Mouse (Mus musculus) hindbrain, embryonic 11.5 days (tissue): ENCODE results near the gene Clk3. TPM values are rescaled to one million over a fixed set of nuclear protein-coding genes. Genes with fewer than 3 reads are reported as not detected.

ENCODE experiments used
- ATAC-seq: fragments of 200-750 bp; cut with Nextera tagmentation; 2 replicates; pipeline ENCODE4 v1.8.0; 2017; ENCODE audit warnings: mild to moderate bottlenecking, moderate TSS enrichment, moderate library complexity; ENCODE audit not compliant: low FRiP score
- DNase-seq: peaks from one replicate; pipeline ENCODE4 v3.0.0-alpha.2; 2015; ENCODE audit warnings: low spot score
- H3K27ac ChIP-seq: fragments of 300-500 bp; sonication (generic); 2 replicates; pipeline ENCODE4 v1.5.1; 2014; ENCODE audit warnings: mild to moderate bottlenecking, low read depth, low read length
- H3K27me3 ChIP-seq: fragments of 300-500 bp; sonication (generic); 2 replicates; pipeline ENCODE4 v1.6.1; 2014; ENCODE audit warnings: mild to moderate bottlenecking, low read length, moderate library complexity, mixed read lengths; ENCODE audit not compliant: control insufficient read depth, insufficient read depth
- H3K36me3 ChIP-seq: fragments of 300-500 bp; sonication (generic); 2 replicates; pipeline ENCODE4 v1.6.1; 2014; ENCODE audit warnings: mild to moderate bottlenecking, low read length, moderate library complexity, mixed read lengths; ENCODE audit not compliant: control insufficient read depth, insufficient read depth
- H3K4me1 ChIP-seq: fragments of 300-500 bp; sonication (generic); replicated peaks from 2 replicates; pipeline ENCODE4 v1.6.1; 2014; ENCODE audit warnings: low read length, mixed read lengths; ENCODE audit not compliant: control insufficient read depth, insufficient read depth
- H3K4me2 ChIP-seq: fragments of 300-500 bp; sonication (generic); replicated peaks from 2 replicates; pipeline ENCODE4 v1.6.1; 2014; ENCODE audit warnings: mild to moderate bottlenecking, low read depth, low read length
- H3K4me3 ChIP-seq: fragments of 300-500 bp; sonication (generic); 2 replicates; pipeline ENCODE4 v1.5.1; 2014; ENCODE audit warnings: low read depth, low read length
- H3K9ac ChIP-seq: fragments of 300-500 bp; sonication (generic); 2 replicates; pipeline ENCODE4 v1.6.1; 2014; ENCODE audit warnings: low read depth, low read length
- H3K9me3 ChIP-seq: fragments of 300-500 bp; sonication (generic); 2 replicates; pipeline ENCODE4 v1.6.1; 2016; ENCODE audit warnings: low read length; ENCODE audit not compliant: control insufficient read depth
- WGBS: fragments of 180-500 bp; shearing (Covaris S2); extraction: QIAGEN DNeasy Blood & Tissue Kit; methylation state at CpG from one replicate; pipeline ENCODE4 v1.1.7; 2014; 5-methylcytosine and 5-hydroxymethylcytosine counted together
- polyA plus RNA-seq: library from polyadenylated mRNA; unstranded; fragments of >200 nt; fragmentation: Nextera tagmentation; extraction: Ambion mirVana; gene quantifications from 2 replicates; pipeline ENCODE4 v1.2.1, GENCODE M21; 2014

The Clk3 gene
- polyA plus RNA-seq, 1 experiment from 2014 or later: 91.4 TPM

DNA sequence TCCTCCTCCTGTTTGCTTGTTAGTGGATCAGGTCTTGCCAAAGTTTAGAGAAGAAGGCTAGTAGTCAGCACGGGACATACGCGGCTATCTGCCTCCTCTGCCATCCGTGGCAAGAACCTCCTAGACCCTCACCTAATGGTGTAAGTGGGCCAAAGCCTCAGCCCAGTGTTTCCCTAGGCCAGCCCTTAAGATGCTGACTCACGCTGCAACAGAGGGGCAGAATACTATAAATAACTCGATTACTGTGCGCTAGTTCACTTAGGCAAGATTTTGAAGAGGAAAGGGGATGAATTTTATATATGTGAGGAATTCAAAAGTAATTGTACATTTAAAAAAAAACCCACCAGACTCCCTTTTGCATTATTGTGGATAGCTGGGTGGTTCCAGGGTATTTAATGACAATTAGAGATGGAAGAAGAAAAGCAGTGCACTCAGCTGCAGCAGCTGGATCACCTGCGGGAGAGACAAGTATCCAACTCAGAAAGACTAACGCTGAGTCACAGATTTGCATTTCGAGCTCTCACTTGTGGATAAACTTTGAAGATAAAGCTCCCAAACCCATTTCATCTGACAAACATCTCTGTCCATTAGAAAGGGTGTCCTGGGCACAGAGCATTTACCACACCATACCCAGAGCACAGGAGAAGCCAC, 39.6 kb upstream of the Clk3 start:
- no peaks in the 10 kb centered on the region for H3K36me3 ChIP-seq
- ATAC-seq: no peak
- 75% methylated on average over 10 of the region's 10 CpGs for WGBS

DNA sequence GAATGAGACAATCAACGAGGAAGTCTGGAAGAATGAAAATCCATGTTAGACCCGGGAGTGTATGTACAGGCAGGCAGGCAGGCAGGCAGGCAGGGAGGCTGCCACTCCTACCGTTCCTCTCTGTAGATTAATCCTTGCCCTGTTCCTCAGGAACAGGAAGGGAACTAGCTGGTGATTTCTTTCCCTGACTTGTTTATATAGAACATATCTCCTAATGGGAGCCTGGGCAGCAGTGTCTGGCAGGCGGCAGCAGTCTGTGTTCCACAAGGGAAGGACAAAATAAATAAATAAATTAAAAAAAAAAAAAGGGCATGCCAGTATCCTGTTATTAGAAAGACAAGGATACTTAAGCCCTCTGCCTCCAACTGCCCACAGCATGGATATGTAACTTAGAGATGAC, 38.2 kb upstream of the Clk3 start:
- 14% methylated on average over 4 of the region's 4 CpGs for WGBS
- Histone ChIP-seq H3K4me3 (no peak overlapping the region), H3K4me2 (no peak overlapping the region), H3K9me3 (no peaks in the 10 kb centered on the region), H3K4me1 (peaks cover 12% of the 10 kb centered on the region), H3K27me3 (no peaks in the 10 kb centered on the region), H3K27ac (peak overlapping the region; percentile 49; the same call in 1 of the 2 replicates), H3K36me3 (no peaks in the 10 kb centered on the region), H3K9ac (no peak overlapping the region)
- DNase-seq (peak; percentile 10), ATAC-seq (no peak)

More for the DNA sequence above, 39.6 kb upstream of the Clk3 start:
- H3K4me3 ChIP-seq: no peak overlapping the region
- no peak overlapping the region for H3K4me2 ChIP-seq
- no peaks in the 10 kb centered on the region for H3K9me3 ChIP-seq
- no peak for DNase-seq
- no peak overlapping the region for H3K27ac ChIP-seq
- no peak overlapping the region for H3K9ac ChIP-seq
- no peaks in the 10 kb centered on the region for H3K27me3 ChIP-seq
- peaks cover 8% of the 10 kb centered on the region; the same call in 1 of the 2 replicates for H3K4me1 ChIP-seq

DNA sequence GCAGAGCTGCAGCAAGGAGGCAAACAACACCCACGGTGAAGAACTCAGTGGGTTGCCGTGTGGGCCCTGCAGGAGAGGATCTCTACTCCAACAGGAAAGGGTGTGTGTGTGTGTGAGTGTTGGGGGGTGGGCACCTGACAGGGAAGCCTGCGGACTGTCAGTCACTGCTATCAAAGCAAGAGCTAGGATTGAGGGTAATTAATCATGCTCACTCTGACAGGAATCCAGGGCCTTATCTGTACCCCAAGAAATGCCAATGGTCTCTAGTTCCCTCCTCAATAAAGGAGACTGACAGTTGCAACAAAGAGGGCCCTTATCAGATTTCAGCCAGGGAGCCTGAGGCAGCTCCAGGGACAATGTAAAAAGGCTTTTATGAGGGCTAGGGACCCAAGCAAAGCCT, 37.4 kb upstream of the Clk3 start:
- peak overlapping the region; percentile 49 for H3K27ac ChIP-seq
- DNase-seq (peak; percentile 32), ATAC-seq (0 out of 2 replicates have a peak, but pooled peaks have one; percentile 14)
- no peak overlapping the region for H3K9ac ChIP-seq
- H3K4me3 ChIP-seq: no peak overlapping the region
- H3K4me1 ChIP-seq: peaks cover 14% of the 10 kb centered on the region
- whole genome bisulfite sequencing: 11% methylated on average over 3 of the region's 3 CpGs
- H3K36me3 ChIP-seq: no peaks in the 10 kb centered on the region
- H3K27me3 ChIP-seq: no peaks in the 10 kb centered on the region
- no peak overlapping the region for H3K4me2 ChIP-seq
- H3K9me3 ChIP-seq: no peaks in the 10 kb centered on the region

DNA sequence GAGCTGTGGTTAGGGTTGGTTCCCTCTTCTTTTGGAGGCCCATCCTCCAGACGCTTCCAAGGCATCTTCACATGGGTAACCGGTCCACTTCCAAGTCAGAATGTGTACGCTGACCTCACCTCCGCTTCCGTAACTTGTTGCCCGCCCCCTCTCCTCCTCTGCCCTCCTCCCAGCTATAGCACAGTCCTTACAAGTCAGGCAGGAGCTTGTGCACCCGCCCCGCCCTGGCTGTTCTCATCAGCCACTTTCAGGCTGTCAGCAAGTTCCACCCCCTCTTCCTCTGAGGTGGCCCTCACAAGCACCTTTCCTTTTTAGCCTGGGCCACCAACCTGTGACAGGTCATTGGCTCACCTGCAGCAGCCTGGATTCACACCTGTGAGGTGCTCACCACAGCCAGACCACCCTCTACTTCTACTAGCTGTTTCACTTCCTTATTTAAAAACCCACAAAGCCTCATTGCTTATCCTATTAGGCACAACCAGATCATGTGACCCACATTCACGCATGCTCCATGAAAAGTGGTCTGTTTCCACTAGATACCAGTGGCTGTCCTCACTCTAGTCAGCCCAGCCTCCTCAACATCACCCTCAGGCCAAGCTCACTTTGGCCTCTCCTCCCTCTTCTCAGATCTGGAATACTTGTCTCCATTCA, 34.8 kb upstream of the Clk3 start:
- Histone ChIP-seq H3K9ac (no peak overlapping the region), H3K4me3 (no peak overlapping the region), H3K27ac (no peak overlapping the region), H3K27me3 (no peaks in the 10 kb centered on the region), H3K4me2 (no peak overlapping the region), H3K9me3 (no peaks in the 10 kb centered on the region), H3K36me3 (0 out of 2 replicates have a peak, but pooled peaks cover 5% of the 10 kb centered on the region), H3K4me1 (peaks cover 10% of the 10 kb centered on the region)
- WGBS: 82% methylated on average over 9 of the region's 9 CpGs
- no peak for DNase-seq
- ATAC-seq: no peak

GRCm38 (mm10) chr9:57798725-57799253, 33.1 kb upstream of the Clk3 start:
- Histone ChIP-seq H3K27me3 (no peaks in the 10 kb centered on the region), H3K36me3 (0 out of 2 replicates have a peak, but pooled peaks cover 5% of the 10 kb centered on the region), H3K4me2 (no peak overlapping the region), H3K9me3 (no peaks in the 10 kb centered on the region), H3K9ac (no peak overlapping the region), H3K27ac (0 out of 2 replicates have a peak overlapping the region, but pooled peaks have one; percentile 24), H3K4me3 (no peak overlapping the region), H3K4me1 (peaks cover 10% of the 10 kb centered on the region)
- 3% methylated on average over 10 of the region's 10 CpGs for WGBS
- ATAC-seq (peak; percentile 75), DNase-seq (peak; percentile 68)

GRCm38 (mm10) chr9:57797456-57797855, 31.8 kb upstream of the Clk3 start:
- ATAC-seq (no peak), DNase-seq (no peak)
- 88% methylated on average over 8 of the region's 8 CpGs for WGBS
- Histone ChIP-seq H3K36me3 (0 out of 2 replicates have a peak, but pooled peaks cover 5% of the 10 kb centered on the region), H3K27me3 (no peaks in the 10 kb centered on the region), H3K9ac (no peak overlapping the region), H3K4me1 (peaks cover 6% of the 10 kb centered on the region), H3K4me3 (no peak overlapping the region), H3K9me3 (no peaks in the 10 kb centered on the region), H3K27ac (no peak overlapping the region), H3K4me2 (no peak overlapping the region)

DNA sequence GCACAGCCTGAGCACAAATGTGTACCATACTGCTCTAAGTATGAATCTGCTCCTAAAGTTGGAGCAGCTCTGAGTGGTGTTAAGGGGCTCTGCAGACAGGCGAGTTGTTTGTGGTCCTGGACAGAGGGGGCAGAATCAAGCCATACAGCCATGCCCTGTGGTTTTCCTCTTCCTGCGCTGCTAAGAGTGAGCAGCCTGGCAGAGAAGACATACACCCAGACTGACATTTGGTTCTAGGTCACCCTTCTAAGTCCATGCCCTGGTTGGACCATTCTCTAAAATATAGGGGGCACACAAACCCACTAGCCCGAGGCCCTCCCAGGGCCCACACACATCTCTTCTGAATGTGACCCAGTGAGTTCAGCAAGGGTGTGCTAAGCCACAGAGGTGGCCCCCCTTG, 24.1 kb upstream of the Clk3 start:
- Histone ChIP-seq H3K4me2 (no peak overlapping the region), H3K27me3 (no peaks in the 10 kb centered on the region), H3K9ac (no peak overlapping the region), H3K27ac (no peak overlapping the region), H3K4me3 (no peak overlapping the region), H3K9me3 (no peaks in the 10 kb centered on the region), H3K36me3 (peaks cover 4% of the 10 kb centered on the region; the same call in 1 of the 2 replicates), H3K4me1 (no peaks in the 10 kb centered on the region)
- 91% methylated on average over 3 of the region's 3 CpGs for WGBS
- ATAC-seq: no peak
- DNase-seq: no peak

DNA sequence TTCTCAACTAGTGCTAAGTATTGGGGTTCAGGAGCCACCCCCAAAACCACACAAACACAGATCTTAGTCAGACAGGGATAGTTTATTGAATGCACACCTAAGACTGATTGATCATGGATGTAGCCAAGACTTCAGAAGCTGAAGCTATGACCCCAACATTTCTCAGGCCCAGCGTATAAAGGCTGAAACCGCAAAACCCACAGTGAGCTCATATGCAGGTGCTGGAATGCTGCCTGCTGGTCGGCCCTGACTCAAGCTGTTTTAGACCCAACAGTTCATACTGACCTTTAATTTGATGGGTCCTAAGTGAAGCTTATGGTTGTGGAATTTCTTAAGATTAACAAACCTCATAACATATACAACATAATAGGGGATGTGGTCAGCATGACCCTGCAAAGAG, 17.0 kb upstream of the Clk3 start:
- no peak for ATAC-seq
- Histone ChIP-seq H3K9ac (no peak overlapping the region), H3K4me2 (no peak overlapping the region), H3K27me3 (no peaks in the 10 kb centered on the region), H3K4me1 (no peaks in the 10 kb centered on the region), H3K4me3 (no peak overlapping the region), H3K36me3 (no peaks in the 10 kb centered on the region), H3K9me3 (no peaks in the 10 kb centered on the region), H3K27ac (no peak overlapping the region)
- WGBS: 97% methylated on average over 3 of the region's 3 CpGs
- DNase-seq: no peak
